Mouse (Mus musculus): ENCODE results near the gene Antxr2. TPM values are rescaled to one million over a fixed set of nuclear protein-coding genes. Genes with fewer than 3 reads are reported as not detected.

Gene Antxr2
- total and polyA plus RNA-seq, 3 experiments, result 28.1 to 78.9 (median 70.7) TPM

DNA sequence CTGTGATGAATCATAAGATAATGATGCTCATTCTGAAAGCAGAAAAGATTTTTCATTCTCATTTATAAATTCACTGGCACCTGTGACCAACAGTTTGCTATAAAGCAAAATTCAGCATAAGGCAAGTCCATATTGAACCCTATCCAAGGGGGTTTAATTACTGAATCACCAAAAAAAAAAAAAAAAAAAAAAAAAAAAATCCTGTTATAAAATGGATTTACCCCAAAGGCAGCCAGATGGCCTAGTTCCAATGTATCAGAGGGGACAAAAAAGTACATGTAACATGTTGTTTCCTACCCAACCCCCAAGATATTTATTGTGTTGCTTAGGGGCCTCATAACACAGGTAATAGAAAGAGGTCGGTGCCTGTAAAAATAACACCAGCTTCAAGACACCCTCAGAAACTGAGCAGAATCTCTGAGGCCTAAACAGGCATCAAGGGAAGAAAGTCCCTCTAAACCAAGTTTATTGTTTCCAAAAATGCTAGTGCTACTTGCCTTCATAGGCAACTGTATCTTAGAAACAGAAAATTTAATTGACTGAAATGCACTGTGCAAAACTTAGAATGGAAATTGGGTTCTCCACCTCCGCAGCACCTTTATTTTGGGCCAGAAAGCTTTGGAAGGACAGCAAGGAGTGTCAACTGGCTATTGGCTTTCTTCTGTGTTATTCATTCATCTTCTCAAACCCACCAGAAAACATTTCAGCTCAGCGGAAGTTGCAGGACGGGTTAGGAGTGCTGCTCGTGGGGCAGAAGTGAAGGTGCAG, 178.7 kb downstream of the Antxr2 start:
- no peaks in the 10 kb centered on the region for H3K4me1 ChIP-seq (ENCODE audit: control insufficient read depth, insufficient read depth, low read length)
- no peak overlapping the region for H3K4me3 ChIP-seq
- DNase-seq, result no peak
- WGBS, result 95% methylated on average over 5 of the region's 5 CpGs
- TF ChIP-seq EP300 (IDR thresholded peaks at IDR 0.05; ENCODE audit: insufficient read depth, low read depth, low read length) (no peak), POLR2A (IDR thresholded peaks at IDR 0.05; ENCODE audit: insufficient read depth, low read depth, low read length) (no peak), CTCF (IDR thresholded peaks at IDR 0.05) (no peak)
- no peaks in the 10 kb centered on the region for H3K79me2 ChIP-seq (replicated peaks; ENCODE audit: control insufficient read depth, insufficient read depth, low read length)
- no peaks in the 10 kb centered on the region for H3K36me3 ChIP-seq (ENCODE audit: control insufficient read depth, insufficient read depth, low read length)
- H3K9ac ChIP-seq (ENCODE audit: low read depth, low read length), result no peak overlapping the region
- intact Hi-C loops (cut with DNase I), result no loop called here
- H3K27ac ChIP-seq, result no peak overlapping the region
- H3K27me3 ChIP-seq (ENCODE audit: control insufficient read depth, insufficient read depth, low read length), result no peaks in the 10 kb centered on the region

DNA sequence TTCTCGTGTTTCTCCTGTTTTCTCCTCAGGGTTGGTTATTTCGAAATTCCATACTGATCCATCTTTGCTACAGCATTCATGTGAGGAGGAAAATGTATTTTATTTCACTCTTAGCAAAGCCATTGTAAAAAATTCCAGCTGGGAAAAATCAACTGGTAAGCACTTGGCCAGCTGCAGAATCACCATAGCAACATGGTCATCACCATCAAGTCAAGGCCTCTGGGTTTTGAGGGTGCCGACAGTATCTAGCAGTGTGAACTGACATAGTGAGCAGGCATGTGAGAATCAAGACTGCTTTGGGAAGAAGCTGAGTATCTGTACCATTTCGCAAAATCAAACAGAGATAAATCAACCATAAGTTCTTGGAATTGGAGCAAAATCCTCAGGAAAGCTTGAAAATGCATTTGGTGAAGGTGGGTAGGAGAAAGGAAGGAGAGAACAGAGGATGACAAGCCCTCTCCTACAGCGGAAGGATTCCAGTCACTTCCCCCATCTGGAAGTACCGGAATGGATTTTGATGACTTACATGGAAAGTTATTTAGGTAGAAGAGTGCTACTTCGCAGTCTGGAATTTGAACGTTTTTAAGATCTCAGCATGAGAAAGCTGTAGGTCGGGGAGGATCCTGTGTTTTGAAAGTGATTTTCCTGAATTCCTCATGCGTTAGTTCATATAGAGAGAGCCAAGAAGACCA, 183.5 kb downstream of the Antxr2 start:
- Histone ChIP-seq H3K27ac (no peak overlapping the region), H3K27me3 (ENCODE audit: control insufficient read depth, insufficient read depth, low read length) (no peaks in the 10 kb centered on the region), H3K4me3 (no peak overlapping the region), H3K36me3 (ENCODE audit: control insufficient read depth, insufficient read depth, low read length) (no peaks in the 10 kb centered on the region), H3K9ac (ENCODE audit: low read depth, low read length) (no peak overlapping the region), H3K79me2 (replicated peaks; ENCODE audit: control insufficient read depth, insufficient read depth, low read length) (no peaks in the 10 kb centered on the region), H3K4me1 (ENCODE audit: control insufficient read depth, insufficient read depth, low read length) (no peaks in the 10 kb centered on the region)
- peak in 1 of 2 experiments; percentile 26 for DNase-seq
- TF ChIP-seq EP300 (IDR thresholded peaks at IDR 0.05; ENCODE audit: insufficient read depth, low read depth, low read length) (no peak), CTCF (IDR thresholded peaks at IDR 0.05) (no peak), POLR2A (IDR thresholded peaks at IDR 0.05; ENCODE audit: insufficient read depth, low read depth, low read length) (no peak)
- WGBS, result 63% methylated on average over 10 of the region's 10 CpGs
- intact Hi-C loops (cut with DNase I), result no loop called here

DNA sequence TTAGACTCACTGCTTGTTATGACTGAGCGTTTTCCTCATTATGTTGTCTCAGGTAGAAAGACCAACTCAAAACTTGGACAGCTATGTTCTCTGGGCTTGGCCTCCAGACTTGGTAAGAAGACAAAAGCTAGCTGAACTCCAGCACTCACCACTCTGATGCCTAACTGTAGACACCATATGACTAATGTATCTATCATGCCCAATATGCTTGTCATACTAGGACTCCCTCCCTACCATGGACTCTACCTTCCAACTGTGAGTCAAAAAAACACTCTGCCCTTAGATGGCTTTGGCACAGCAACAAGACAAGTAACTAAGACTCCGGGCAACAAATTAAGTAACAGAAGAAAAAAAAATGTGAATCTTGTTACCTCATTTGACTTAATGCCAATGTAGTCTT, 184.3 kb downstream of the Antxr2 start:
- Histone ChIP-seq H3K27ac (no peak overlapping the region), H3K79me2 (replicated peaks; ENCODE audit: control insufficient read depth, insufficient read depth, low read length) (no peaks in the 10 kb centered on the region), H3K4me3 (no peak overlapping the region), H3K36me3 (ENCODE audit: control insufficient read depth, insufficient read depth, low read length) (no peaks in the 10 kb centered on the region), H3K27me3 (ENCODE audit: control insufficient read depth, insufficient read depth, low read length) (no peaks in the 10 kb centered on the region), H3K9ac (ENCODE audit: low read depth, low read length) (no peak overlapping the region), H3K4me1 (ENCODE audit: control insufficient read depth, insufficient read depth, low read length) (no peaks in the 10 kb centered on the region)
- no peak for DNase-seq
- TF ChIP-seq EP300 (IDR thresholded peaks at IDR 0.05; ENCODE audit: insufficient read depth, low read depth, low read length) (no peak), CTCF (IDR thresholded peaks at IDR 0.05) (no peak), POLR2A (IDR thresholded peaks at IDR 0.05; ENCODE audit: insufficient read depth, low read depth, low read length) (no peak)
- WGBS, result 73% methylated on average over 2 of the region's 2 CpGs
- intact Hi-C loops (cut with DNase I), result no loop called here

DNA sequence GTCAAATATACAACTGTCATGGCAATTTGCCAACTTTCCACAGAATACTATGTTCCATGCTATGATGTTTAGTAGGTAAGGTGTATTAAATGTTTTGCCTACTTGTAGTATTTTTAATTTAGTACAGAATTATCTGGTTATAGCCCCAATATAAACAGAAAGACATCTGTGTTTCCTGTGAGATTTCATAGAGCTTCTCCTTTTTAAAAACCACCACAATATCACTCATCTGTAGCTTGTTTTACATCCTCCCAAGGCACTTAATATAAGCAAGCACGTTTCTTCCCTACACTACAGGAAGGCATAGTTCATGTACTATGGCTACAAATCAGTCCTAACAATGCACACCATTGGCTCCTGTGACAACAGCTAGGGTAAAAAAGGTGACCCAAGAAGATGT, 188.8 kb downstream of the Antxr2 start:
- TF ChIP-seq EP300 (IDR thresholded peaks at IDR 0.05; ENCODE audit: insufficient read depth, low read depth, low read length) (no peak), CTCF (IDR thresholded peaks at IDR 0.05) (no peak), POLR2A (IDR thresholded peaks at IDR 0.05; ENCODE audit: insufficient read depth, low read depth, low read length) (no peak)
- no peaks in the 10 kb centered on the region for H3K79me2 ChIP-seq (replicated peaks; ENCODE audit: control insufficient read depth, insufficient read depth, low read length)
- H3K27ac ChIP-seq, result no peak overlapping the region
- no peaks in the 10 kb centered on the region for H3K27me3 ChIP-seq (ENCODE audit: control insufficient read depth, insufficient read depth, low read length)
- WGBS, result 26% methylated on average over 1 of the region's 1 CpGs
- no peak overlapping the region for H3K9ac ChIP-seq (ENCODE audit: low read depth, low read length)
- no peaks in the 10 kb centered on the region for H3K36me3 ChIP-seq (ENCODE audit: control insufficient read depth, insufficient read depth, low read length)
- intact Hi-C loops (cut with DNase I), result no loop called here
- no peak overlapping the region for H3K4me3 ChIP-seq
- no peaks in the 10 kb centered on the region for H3K4me1 ChIP-seq (ENCODE audit: control insufficient read depth, insufficient read depth, low read length)
- DNase-seq, result no peak

DNA sequence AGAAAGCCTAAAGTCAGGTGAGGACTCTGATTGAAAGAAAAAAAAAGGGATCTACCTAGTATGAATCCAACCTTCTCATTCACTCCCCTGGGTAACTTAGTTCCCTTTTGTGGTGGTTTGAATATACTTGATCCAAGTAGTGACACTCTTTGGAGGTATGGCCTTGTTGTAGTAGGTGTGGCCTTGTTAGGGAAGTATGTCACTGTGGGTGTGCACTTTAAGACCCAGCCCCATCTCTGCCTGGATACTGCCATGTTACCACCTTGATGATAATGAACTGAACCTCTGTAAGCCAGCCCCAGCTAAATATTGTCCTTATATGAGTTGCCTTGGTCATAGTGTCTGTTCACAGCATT, 190.9 kb downstream of the Antxr2 start:
- intact Hi-C loops (cut with DNase I), result no loop called here
- Histone ChIP-seq H3K27me3 (ENCODE audit: control insufficient read depth, insufficient read depth, low read length) (no peaks in the 10 kb centered on the region), H3K4me3 (no peak overlapping the region), H3K27ac (no peak overlapping the region), H3K79me2 (replicated peaks; ENCODE audit: control insufficient read depth, insufficient read depth, low read length) (no peaks in the 10 kb centered on the region), H3K4me1 (ENCODE audit: control insufficient read depth, insufficient read depth, low read length) (no peaks in the 10 kb centered on the region), H3K36me3 (ENCODE audit: control insufficient read depth, insufficient read depth, low read length) (no peaks in the 10 kb centered on the region), H3K9ac (ENCODE audit: low read depth, low read length) (no peak overlapping the region)
- no peak for DNase-seq
- TF ChIP-seq CTCF (IDR thresholded peaks at IDR 0.05) (no peak), POLR2A (IDR thresholded peaks at IDR 0.05; ENCODE audit: insufficient read depth, low read depth, low read length) (no peak), EP300 (IDR thresholded peaks at IDR 0.05; ENCODE audit: insufficient read depth, low read depth, low read length) (no peak)

DNA sequence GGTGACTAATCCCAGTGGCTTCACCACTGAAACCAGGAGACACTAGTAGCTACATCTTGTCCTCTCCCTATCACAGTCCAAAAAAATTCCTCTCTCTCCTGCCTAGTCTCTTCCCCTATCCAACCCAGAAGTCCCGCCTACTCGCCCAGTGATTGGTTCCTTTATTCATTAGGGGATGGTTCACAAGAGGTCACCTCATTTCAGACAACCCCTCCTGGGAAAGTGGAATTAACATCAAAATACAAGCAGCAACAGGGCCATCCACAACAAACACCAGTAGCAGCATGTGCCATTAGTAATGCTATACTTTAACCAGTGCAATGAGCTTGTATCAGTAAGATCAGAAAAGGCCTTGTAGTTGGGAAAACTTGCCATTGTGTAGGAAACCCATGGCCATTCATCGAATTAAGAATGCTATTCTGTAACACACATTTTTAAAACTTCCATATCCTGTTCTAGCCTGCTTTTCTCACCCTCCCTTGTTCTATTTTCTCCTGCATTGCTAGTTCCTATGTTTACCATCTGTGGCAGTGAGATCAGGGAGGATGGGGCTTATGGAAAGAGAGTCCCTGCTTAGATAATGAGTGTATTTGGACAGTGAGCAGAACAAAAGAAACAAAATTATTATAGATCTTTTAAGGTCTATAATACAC, 191.4 kb downstream of the Antxr2 start:
- H3K36me3 ChIP-seq (ENCODE audit: control insufficient read depth, insufficient read depth, low read length), result no peaks in the 10 kb centered on the region
- intact Hi-C loops (cut with DNase I), result no loop called here
- no peaks in the 10 kb centered on the region for H3K79me2 ChIP-seq (replicated peaks; ENCODE audit: control insufficient read depth, insufficient read depth, low read length)
- no peak overlapping the region for H3K9ac ChIP-seq (ENCODE audit: low read depth, low read length)
- TF ChIP-seq EP300 (IDR thresholded peaks at IDR 0.05; ENCODE audit: insufficient read depth, low read depth, low read length) (no peak), POLR2A (IDR thresholded peaks at IDR 0.05; ENCODE audit: insufficient read depth, low read depth, low read length) (no peak), CTCF (IDR thresholded peaks at IDR 0.05) (no peak)
- 83% methylated on average over 3 of the region's 3 CpGs for WGBS
- no peak overlapping the region for H3K4me3 ChIP-seq
- no peak for DNase-seq
- H3K4me1 ChIP-seq (ENCODE audit: control insufficient read depth, insufficient read depth, low read length), result no peaks in the 10 kb centered on the region; the same call in 1 of the 2 replicates
- H3K27me3 ChIP-seq (ENCODE audit: control insufficient read depth, insufficient read depth, low read length), result no peaks in the 10 kb centered on the region
- H3K27ac ChIP-seq, result no peak overlapping the region

Measured in heart, adult 2 months (tissue).